Mouse (Mus musculus) CH12.LX (cell line): ENCODE measurements at regions not wholly inside any gene's neighbourhood (a gene's known extent, or its start where the extent isn't known, plus 50 kb on each side); places are given as distances from the start of the nearest gene placed in this dataset.

Source experiments
- CTCF ChIP-seq, 2 experiments: IDR thresholded peaks in 1 of 2; conservative IDR thresholded peaks in 1 of 2; 2 replicates each; pipeline ENCODE4 v1.5.1; 2011 to 2012; ENCODE audit warnings: low read depth in 2 of 2, low read length in 2 of 2, improper control_type of control experiment in 1 of 2, inconsistent platforms in 1 of 2, mild to moderate bottlenecking in 1 of 2, moderate library complexity in 1 of 2
- E2F4 ChIP-seq: IDR thresholded peaks from 2 replicates; pipeline ENCODE4 v1.6.1; 2011; ENCODE audit warnings: low read depth, low read length, improper control_type of control experiment; ENCODE audit not compliant: insufficient replicate concordance
- JUN ChIP-seq: IDR thresholded peaks from 2 replicates; pipeline ENCODE4 v1.6.1; 2011; ENCODE audit warnings: low read depth, mild to moderate bottlenecking, low read length, improper control_type of control experiment, moderate library complexity; ENCODE audit not compliant: insufficient read depth
- JUND ChIP-seq: conservative IDR thresholded peaks from 2 replicates; pipeline ENCODE4 v1.6.1; 2011; ENCODE audit warnings: low read depth, low read length, improper control_type of control experiment
- MYC ChIP-seq: IDR thresholded peaks from 2 replicates; pipeline ENCODE4 v1.6.1; 2011; ENCODE audit warnings: low read depth, mild to moderate bottlenecking, improper control_type of control experiment, low read length
- POLR2A ChIP-seq: IDR thresholded peaks from 2 replicates; pipeline ENCODE4 v1.6.1; 2011; ENCODE audit warnings: low read depth, mild to moderate bottlenecking, improper control_type of control experiment, low read length
- ZC3H11A ChIP-seq: IDR thresholded peaks from 2 replicates; pipeline ENCODE4 v1.6.1; 2012; ENCODE audit warnings: low read depth, mild to moderate bottlenecking, inconsistent platforms, low read length, improper control_type of control experiment
- ZNF384 ChIP-seq: IDR thresholded peaks from 2 replicates; pipeline ENCODE4 v1.6.1; 2012; ENCODE audit warnings: low read depth, low read length, improper control_type of control experiment, inconsistent platforms

GRCm38 (mm10) chr13:111990913-111991534, 182.2 kb upstream of the Map3k1 start:
- TF ChIP-seq CTCF (conservative IDR thresholded peaks at IDR 0.05 in 1 of 2, IDR thresholded peaks at IDR 0.05 in 1 of 2; ENCODE audit: low read depth in 2 of 2, low read length in 2 of 2) (no peak), MYC (no peak), E2F4 (no peak), ZC3H11A (no peak), ZNF384 (no peak), POLR2A (no peak), JUN (no peak), JUND (no peak)
